Mouse (Mus musculus) midbrain, embryonic 14.5 days (tissue): ENCODE results near the gene Zfp933. TPM values are rescaled to one million over a fixed set of nuclear protein-coding genes. Genes with fewer than 3 reads are reported as not detected.
"Not testable (repeated sequence)": the region's sequence is repeated elsewhere in the genome, so short reads cannot be mapped to it uniquely, and the experiment has no call there.

Experiments
- ATAC-seq: fragments of 200-750 bp; cut with Nextera tagmentation; 2 replicates; pipeline ENCODE4 v1.8.0; 2017; ENCODE audit warnings: moderate number of reproducible peaks, moderate library complexity; ENCODE audit not compliant: low FRiP score, low TSS enrichment
- DNase-seq: peaks from one replicate; pipeline ENCODE4 v3.0.0-alpha.2; 2015
- H3K27ac ChIP-seq: fragments of 300-500 bp; sonication (generic); replicated peaks from 2 replicates; pipeline ENCODE4 v1.5.1; 2014; ENCODE audit warnings: mild to moderate bottlenecking, low read depth, low read length, moderate library complexity
- H3K27me3 ChIP-seq: fragments of 300-500 bp; sonication (generic); 2 replicates; pipeline ENCODE4 v1.6.1; 2014; ENCODE audit warnings: low read length, control low read depth, mixed read lengths; ENCODE audit not compliant: control insufficient read depth, insufficient read depth
- H3K36me3 ChIP-seq: fragments of 300-500 bp; sonication (generic); 2 replicates; pipeline ENCODE4 v1.6.1; 2014; ENCODE audit warnings: low read length, control low read depth; ENCODE audit not compliant: control insufficient read depth, insufficient read depth
- H3K4me1 ChIP-seq: fragments of 300-500 bp; sonication (generic); 2 replicates; pipeline ENCODE4 v1.6.1; 2014; ENCODE audit warnings: mild to moderate bottlenecking, antibody characterized with exemption, low read length, control low read depth; ENCODE audit not compliant: control insufficient read depth, insufficient read depth
- H3K4me2 ChIP-seq: fragments of 300-500 bp; sonication (generic); 2 replicates; pipeline ENCODE4 v1.6.1; 2014; ENCODE audit warnings: mild to moderate bottlenecking, low read length, moderate library complexity
- H3K4me3 ChIP-seq: fragments of 300-500 bp; sonication (generic); replicated peaks from 2 replicates; pipeline ENCODE4 v1.5.1; 2014; ENCODE audit warnings: low read depth, low read length
- H3K9ac ChIP-seq: fragments of 300-500 bp; sonication (generic); replicated peaks from 2 replicates; pipeline ENCODE4 v1.6.1; 2014; ENCODE audit warnings: mild to moderate bottlenecking, low read length, moderate library complexity
- H3K9me3 ChIP-seq: fragments of 300-500 bp; sonication (generic); 2 replicates; pipeline ENCODE4 v1.6.1; 2016; ENCODE audit warnings: low read length, control low read depth, mixed read lengths; ENCODE audit not compliant: control insufficient read depth
- WGBS: fragments of 180-500 bp; shearing (Covaris S2); extraction: QIAGEN DNeasy Blood & Tissue Kit; methylation state at CpG from one replicate; pipeline ENCODE4 v1.1.7; 2014; 5-methylcytosine and 5-hydroxymethylcytosine counted together
- polyA plus RNA-seq: library from polyadenylated mRNA; unstranded; fragments of >200 nt; fragmentation: Nextera tagmentation; extraction: Ambion mirVana; gene quantifications from 2 replicates; pipeline ENCODE4 v1.2.1, GENCODE M21; 2014

Gene Zfp933
- polyA plus RNA-seq, 1 experiment from 2014 or later, result 8.7 TPM

- Histone ChIP-seq H3K36me3 (peaks cover 30% of the 10 kb centered on the region), H3K9me3 (no peaks in the 10 kb centered on the region), H3K27me3 (no peaks in the 10 kb centered on the region), H3K27ac (peak overlapping the region; percentile 74), H3K4me2 (peak overlapping the region; percentile 84), H3K4me3 (peak overlapping the region; percentile 78), H3K9ac (peak overlapping the region; percentile 77), H3K4me1 (peaks cover 18% of the 10 kb centered on the region)
- WGBS, result 9% methylated on average over 22 of the region's 22 CpGs
- ATAC-seq (no peak), DNase-seq (no peak)
Observed at GRCm38 (mm10) chr4:147867563-147868449, 19.6 kb upstream of the Zfp933 start.

DNA sequence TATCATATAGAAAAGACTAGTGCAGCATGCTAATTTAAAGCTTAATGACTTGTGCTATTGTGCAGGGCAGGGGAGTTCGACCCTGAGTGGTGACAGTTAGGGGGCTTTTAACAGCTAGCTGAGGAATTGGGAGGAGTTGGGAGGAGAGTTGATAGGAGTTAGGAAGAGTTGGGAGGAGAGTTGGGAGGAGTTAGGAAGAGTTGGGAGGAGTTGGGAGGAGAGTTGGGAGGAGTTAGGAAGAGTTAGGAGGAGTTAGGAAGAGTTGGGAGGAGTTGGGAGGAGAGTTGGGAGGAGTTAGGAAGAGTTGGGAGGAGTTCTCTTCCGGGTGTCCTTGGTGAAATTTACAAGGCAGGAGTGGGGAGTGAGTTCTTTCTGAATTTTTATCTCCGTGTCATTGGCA is 18.6 kb upstream of the Zfp933 start:
- 62% methylated on average over 3 of the region's 3 CpGs for WGBS
- H3K27me3 ChIP-seq, H3K9ac ChIP-seq, DNase-seq, H3K9me3 ChIP-seq, ATAC-seq, H3K27ac ChIP-seq, H3K4me2 ChIP-seq, H3K4me3 ChIP-seq: not testable (repeated sequence)
- Histone ChIP-seq H3K36me3 (peaks cover 34% of the 10 kb centered on the region), H3K4me1 (peaks cover 18% of the 10 kb centered on the region)

- Histone ChIP-seq H3K9me3 (no peaks in the 10 kb centered on the region), H3K4me2 (no peak overlapping the region), H3K27ac (no peak overlapping the region), H3K36me3 (peaks cover 39% of the 10 kb centered on the region), H3K27me3 (no peaks in the 10 kb centered on the region), H3K9ac (no peak overlapping the region), H3K4me1 (peaks cover 18% of the 10 kb centered on the region), H3K4me3 (no peak overlapping the region)
- WGBS, result 98% methylated on average over 9 of the region's 9 CpGs
- DNase-seq (no peak), ATAC-seq (no peak)
Observed at GRCm38 (mm10) chr4:147866056-147866455, 17.9 kb upstream of the Zfp933 start.

GRCm38 (mm10) chr4:147865651-147866050 is 17.5 kb upstream of the Zfp933 start:
- H3K4me3 ChIP-seq, result no peak overlapping the region
- H3K4me2 ChIP-seq, result no peak overlapping the region
- ATAC-seq (no peak), DNase-seq (no peak)
- peaks cover 18% of the 10 kb centered on the region for H3K4me1 ChIP-seq
- no peak overlapping the region for H3K27ac ChIP-seq
- no peaks in the 10 kb centered on the region for H3K9me3 ChIP-seq
- no peaks in the 10 kb centered on the region for H3K27me3 ChIP-seq
- H3K9ac ChIP-seq, result no peak overlapping the region
- WGBS, result 95% methylated on average over 6 of the region's 6 CpGs
- H3K36me3 ChIP-seq, result peaks cover 42% of the 10 kb centered on the region

- H3K4me2 ChIP-seq, result no peak overlapping the region
- H3K36me3 ChIP-seq, result peaks cover 43% of the 10 kb centered on the region
- no peak for DNase-seq
- H3K27me3 ChIP-seq, result no peaks in the 10 kb centered on the region
- H3K9ac ChIP-seq, result no peak overlapping the region
- no peaks in the 10 kb centered on the region for H3K9me3 ChIP-seq
- no peak overlapping the region for H3K4me3 ChIP-seq
- ATAC-seq, result no peak
- no peak overlapping the region for H3K27ac ChIP-seq
- no peaks in the 10 kb centered on the region for H3K4me1 ChIP-seq
- 91% methylated on average over 3 of the region's 3 CpGs for WGBS
Observed at GRCm38 (mm10) chr4:147862051-147862450, 13.9 kb upstream of the Zfp933 start.

DNA sequence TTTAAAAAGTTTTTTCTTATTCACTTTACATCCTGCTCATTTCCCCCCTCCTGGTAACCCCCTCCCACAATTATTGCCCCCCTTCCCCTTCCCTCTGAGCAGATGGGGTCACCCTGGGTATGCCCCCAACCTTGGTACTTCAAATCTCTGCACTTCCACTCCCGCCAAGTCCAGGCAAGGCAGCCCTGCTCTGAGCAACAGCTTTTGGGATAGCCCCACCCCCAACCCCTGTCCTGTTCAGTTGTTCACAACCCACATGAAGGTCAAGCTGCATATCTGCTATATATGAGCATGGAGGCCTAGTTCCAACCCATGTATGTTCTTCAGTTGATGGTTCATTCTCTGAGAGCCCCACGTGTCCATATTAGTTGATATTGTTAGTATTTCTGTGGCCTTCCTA is 2.6 kb upstream of the Zfp933 start:
- no peak for ATAC-seq
- Histone ChIP-seq H3K4me3 (no peak overlapping the region), H3K4me2 (no peak overlapping the region), H3K9me3 (no peaks in the 10 kb centered on the region), H3K27me3 (no peaks in the 10 kb centered on the region), H3K36me3 (no peaks in the 10 kb centered on the region), H3K9ac (no peak overlapping the region), H3K27ac (no peak overlapping the region), H3K4me1 (peaks cover 11% of the 10 kb centered on the region; the same call in 1 of the 2 replicates)
- no peak for DNase-seq
- WGBS, result 82% methylated on average over 2 of the region's 2 CpGs

DNA sequence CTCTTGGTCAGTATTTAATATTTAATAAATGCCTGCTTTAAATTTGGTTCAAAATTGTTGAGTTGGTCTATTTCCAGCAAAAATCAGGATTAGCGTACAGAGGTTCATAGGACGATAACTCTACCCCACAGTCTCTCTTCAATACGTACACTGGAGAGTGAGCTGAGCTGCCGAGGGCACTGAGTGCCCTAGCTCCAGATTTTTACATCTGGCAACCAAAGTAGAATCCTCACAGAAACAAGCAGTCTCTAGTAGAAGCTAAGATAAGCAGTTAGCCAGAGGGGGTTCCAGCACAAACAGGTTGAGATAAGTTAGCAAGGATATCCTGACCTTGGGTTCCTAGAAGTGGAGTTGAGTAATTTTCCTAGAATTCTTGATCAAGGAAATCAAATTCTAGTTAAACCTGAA is 422 bp upstream of the Zfp933 start:
- Histone ChIP-seq H3K27me3 (no peaks in the 10 kb centered on the region), H3K9ac (peak overlapping the region; percentile 47), H3K27ac (no peak overlapping the region), H3K4me2 (peak overlapping the region; percentile 57), H3K9me3 (0 out of 2 replicates have a peak, but pooled peaks cover 4% of the 10 kb centered on the region), H3K36me3 (peaks cover 4% of the 10 kb centered on the region; the same call in 1 of the 2 replicates), H3K4me1 (peaks cover 11% of the 10 kb centered on the region; the same call in 1 of the 2 replicates), H3K4me3 (peak overlapping the region; percentile 73)
- ATAC-seq (peak; percentile 79), DNase-seq (no peak)
- WGBS, result 6% methylated on average over 4 of the region's 4 CpGs

GRCm38 (mm10) chr4:147842871-147843270 is 5.3 kb downstream of the Zfp933 start:
- ATAC-seq, result no peak
- Histone ChIP-seq H3K9ac (no peak overlapping the region), H3K4me1 (peaks cover 6% of the 10 kb centered on the region; the same call in 1 of the 2 replicates), H3K36me3 (peaks cover 26% of the 10 kb centered on the region; the same call in 1 of the 2 replicates), H3K27ac (no peak overlapping the region), H3K27me3 (no peaks in the 10 kb centered on the region), H3K4me3 (no peak overlapping the region), H3K9me3 (peaks cover 29% of the 10 kb centered on the region), H3K4me2 (no peak overlapping the region)
- no peak for DNase-seq
- 96% methylated on average over 3 of the region's 3 CpGs for WGBS

DNA sequence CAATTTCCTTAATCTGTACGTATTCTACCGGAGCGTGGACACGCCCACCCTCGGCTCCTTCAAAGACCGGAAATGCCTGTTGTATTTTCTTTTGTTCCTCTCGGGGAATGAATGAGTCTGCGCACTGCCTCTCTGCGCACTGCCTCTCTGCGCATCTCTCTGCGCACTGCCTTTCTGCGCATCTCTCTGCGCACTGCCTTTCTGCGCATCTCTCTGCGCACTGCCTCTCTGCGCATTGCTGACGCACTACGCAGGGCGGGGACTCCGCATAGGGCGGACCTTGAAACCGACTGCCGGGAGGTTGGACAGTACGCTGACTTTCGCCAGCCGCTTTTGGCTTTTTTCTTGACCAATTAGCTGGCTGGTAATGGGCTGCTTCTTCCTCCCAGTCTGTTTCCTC is 8.9 kb downstream of the Zfp933 start:
- not testable (repeated sequence) for DNase-seq, ATAC-seq, H3K27ac ChIP-seq, H3K9ac ChIP-seq, H3K4me3 ChIP-seq, H3K4me1 ChIP-seq, H3K27me3 ChIP-seq, H3K4me2 ChIP-seq
- over 99% methylated on average over 16 of the region's 26 CpGs for WGBS
- H3K9me3 ChIP-seq, result peaks cover 31% of the 10 kb centered on the region
- peaks cover 26% of the 10 kb centered on the region; the same call in 1 of the 2 replicates for H3K36me3 ChIP-seq
